Mouse (Mus musculus) heart, embryonic 12.5 days (tissue): Measurements from ENCODE around the gene Ccl4. TPM values are rescaled to one million over a fixed set of nuclear protein-coding genes. Genes with fewer than 3 reads are reported as not detected.

ENCODE experiments used
- ATAC-seq: fragments of 200-750 bp; cut with Nextera tagmentation; 2 replicates; pipeline ENCODE4 v1.8.0; 2017; ENCODE audit warnings: moderate TSS enrichment, moderate library complexity; ENCODE audit not compliant: insufficient number of reproducible peaks, low FRiP score
- H3K27ac ChIP-seq: fragments of 300-500 bp; sonication (generic); 2 replicates; pipeline ENCODE4 v1.5.1; 2016; ENCODE audit warnings: mild to moderate bottlenecking, moderate library complexity; ENCODE audit not compliant: poor library complexity, severe bottlenecking
- H3K27me3 ChIP-seq: fragments of 300-500 bp; sonication (generic); replicated peaks from 2 replicates; pipeline ENCODE4 v1.6.1; 2016; ENCODE audit warnings: mild to moderate bottlenecking, moderate library complexity
- H3K36me3 ChIP-seq: fragments of 300-500 bp; sonication (generic); 2 replicates; pipeline ENCODE4 v1.6.1; 2016; ENCODE audit warnings: mild to moderate bottlenecking, moderate library complexity
- H3K4me1 ChIP-seq: fragments of 300-500 bp; sonication (generic); replicated peaks from 2 replicates; pipeline ENCODE4 v1.6.1; 2016; ENCODE audit warnings: mild to moderate bottlenecking
- H3K4me2 ChIP-seq: fragments of 300-500 bp; sonication (generic); 2 replicates; pipeline ENCODE4 v1.6.1; 2016; ENCODE audit warnings: mild to moderate bottlenecking, moderate library complexity
- H3K4me3 ChIP-seq: fragments of 300-500 bp; sonication (generic); 2 replicates; pipeline ENCODE4 v1.5.1; 2016; ENCODE audit warnings: mild to moderate bottlenecking
- H3K9ac ChIP-seq: fragments of 300-500 bp; sonication (generic); 2 replicates; pipeline ENCODE4 v1.6.1; 2016; ENCODE audit warnings: mild to moderate bottlenecking, moderate library complexity
- H3K9me3 ChIP-seq: fragments of 300-500 bp; sonication (generic); replicated peaks from 2 replicates; pipeline ENCODE4 v1.6.1; 2016; ENCODE audit warnings: mild to moderate bottlenecking, moderate library complexity
- WGBS: fragments of 180-500 bp; shearing (Covaris S2); methylation state at CpG from one replicate; pipeline ENCODE4 v1.1.7; 2016; 5-methylcytosine and 5-hydroxymethylcytosine counted together
- polyA plus RNA-seq: library from polyadenylated mRNA; unstranded; fragments of >200 nt; fragmentation: Nextera tagmentation; extraction: Ambion mirVana; gene quantifications from 2 replicates; pipeline ENCODE4 v1.2.1, GENCODE M21; 2016

The Ccl4 gene
- polyA plus RNA-seq, 1 experiment from 2014 or later: 0.37 TPM

DNA sequence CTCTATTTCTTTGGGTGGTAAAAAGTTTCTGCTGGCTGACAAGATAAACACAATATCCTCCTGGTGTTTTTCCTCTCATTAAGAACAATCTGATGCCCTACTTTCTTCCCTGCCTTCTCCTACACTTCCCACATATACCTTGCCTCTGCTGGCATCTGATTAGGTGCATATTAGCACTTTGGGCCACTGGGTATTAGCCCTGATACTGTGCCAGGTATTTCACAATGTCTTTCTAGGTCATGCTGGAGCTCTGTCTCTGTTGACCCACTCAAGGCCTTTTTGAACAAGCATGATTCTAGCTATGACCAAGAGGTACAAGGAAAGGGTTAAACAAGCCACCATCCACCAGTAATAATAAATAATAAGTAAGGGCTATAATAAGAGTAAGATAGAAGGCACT is 9.4 kb downstream of the Ccl4 start:
- H3K9me3 ChIP-seq: no peaks in the 10 kb centered on the region
- no peak overlapping the region for H3K27ac ChIP-seq
- no peak for ATAC-seq
- 0 out of 2 replicates have a peak, but pooled peaks cover 7% of the 10 kb centered on the region for H3K27me3 ChIP-seq
- H3K4me2 ChIP-seq: no peak overlapping the region
- H3K36me3 ChIP-seq: no peaks in the 10 kb centered on the region
- H3K4me1 ChIP-seq: no peaks in the 10 kb centered on the region
- H3K4me3 ChIP-seq: no peak overlapping the region
- H3K9ac ChIP-seq: no peak overlapping the region

DNA sequence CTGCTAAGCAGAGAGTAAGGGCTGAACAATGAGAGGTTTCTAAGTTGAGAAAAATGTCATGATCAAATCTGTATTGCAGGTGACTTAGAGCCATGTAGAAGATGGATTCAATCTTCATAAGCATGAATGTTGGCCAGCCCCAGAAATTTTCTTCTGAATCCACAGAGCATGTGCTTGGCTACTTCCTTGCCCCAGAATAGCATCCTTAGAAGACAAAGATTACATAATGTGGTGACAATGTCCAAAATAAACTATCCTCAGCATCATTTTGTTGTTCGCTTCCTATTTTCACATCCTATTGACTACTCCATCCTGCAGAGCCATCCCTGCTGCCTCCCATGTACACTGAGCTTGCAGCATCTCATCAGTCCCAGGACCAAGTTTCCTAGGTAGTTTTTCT is 13.3 kb downstream of the Ccl4 start:
- no peak overlapping the region for H3K4me3 ChIP-seq
- H3K27me3 ChIP-seq: 0 out of 2 replicates have a peak, but pooled peaks cover 7% of the 10 kb centered on the region
- H3K9ac ChIP-seq: no peak overlapping the region
- H3K4me1 ChIP-seq: no peaks in the 10 kb centered on the region
- no peak overlapping the region for H3K4me2 ChIP-seq
- no peak for ATAC-seq
- no peak overlapping the region for H3K27ac ChIP-seq
- WGBS: 72% methylated on average over 1 of the region's 1 CpGs
- no peaks in the 10 kb centered on the region for H3K36me3 ChIP-seq
- no peaks in the 10 kb centered on the region for H3K9me3 ChIP-seq

DNA sequence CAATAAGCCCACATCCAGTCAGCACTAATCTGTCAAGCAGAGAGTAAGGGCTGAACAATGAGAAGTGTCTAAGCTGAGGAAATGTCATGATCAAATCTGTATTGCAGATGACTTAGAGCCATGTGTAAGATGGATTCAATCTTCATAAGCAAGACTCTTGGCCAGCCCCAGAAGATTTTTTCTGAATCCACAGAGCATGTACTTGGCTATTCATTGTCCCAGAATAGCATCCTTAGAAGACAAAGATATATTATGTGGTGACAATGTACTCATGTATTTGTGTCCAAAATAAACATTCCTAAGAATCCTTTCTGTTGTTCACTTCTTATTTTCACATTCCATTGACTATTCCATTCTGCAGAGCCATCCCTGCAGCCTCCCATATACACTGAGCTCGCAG is 27.5 kb downstream of the Ccl4 start:
- Histone ChIP-seq H3K27ac (no peak overlapping the region), H3K9me3 (no peaks in the 10 kb centered on the region), H3K27me3 (0 out of 2 replicates have a peak, but pooled peaks cover 6% of the 10 kb centered on the region), H3K4me3 (no peak overlapping the region), H3K4me1 (no peaks in the 10 kb centered on the region), H3K9ac (no peak overlapping the region), H3K36me3 (no peaks in the 10 kb centered on the region), H3K4me2 (no peak overlapping the region)
- WGBS: 82% methylated on average over 1 of the region's 1 CpGs
- no peak for ATAC-seq

DNA sequence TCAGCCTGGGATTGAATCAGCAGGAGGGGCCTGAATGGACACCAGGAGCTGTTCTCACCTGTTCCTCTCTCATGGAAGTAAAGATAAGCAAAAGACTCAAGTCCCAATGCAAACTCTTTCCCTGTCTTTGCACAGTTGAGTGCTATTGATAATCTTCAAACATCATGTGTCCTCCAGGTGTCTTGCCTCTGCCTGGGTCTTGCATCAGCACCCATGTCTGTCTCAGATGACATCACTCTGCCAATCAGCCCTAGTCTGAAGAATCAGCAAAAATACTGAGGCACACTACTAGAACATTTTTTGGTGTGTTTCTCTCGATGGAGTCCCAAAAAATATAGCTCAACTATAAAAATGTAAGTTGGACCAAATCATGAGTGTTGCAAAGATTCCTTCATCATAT is 29.6 kb downstream of the Ccl4 start:
- H3K9ac ChIP-seq: no peak overlapping the region
- no peak for ATAC-seq
- H3K4me3 ChIP-seq: no peak overlapping the region
- WGBS: 48% methylated on average over 1 of the region's 1 CpGs
- no peak overlapping the region for H3K4me2 ChIP-seq
- H3K36me3 ChIP-seq: no peaks in the 10 kb centered on the region
- 0 out of 2 replicates have a peak, but pooled peaks cover 11% of the 10 kb centered on the region for H3K27me3 ChIP-seq
- H3K4me1 ChIP-seq: no peaks in the 10 kb centered on the region
- no peaks in the 10 kb centered on the region for H3K9me3 ChIP-seq
- no peak overlapping the region for H3K27ac ChIP-seq

DNA sequence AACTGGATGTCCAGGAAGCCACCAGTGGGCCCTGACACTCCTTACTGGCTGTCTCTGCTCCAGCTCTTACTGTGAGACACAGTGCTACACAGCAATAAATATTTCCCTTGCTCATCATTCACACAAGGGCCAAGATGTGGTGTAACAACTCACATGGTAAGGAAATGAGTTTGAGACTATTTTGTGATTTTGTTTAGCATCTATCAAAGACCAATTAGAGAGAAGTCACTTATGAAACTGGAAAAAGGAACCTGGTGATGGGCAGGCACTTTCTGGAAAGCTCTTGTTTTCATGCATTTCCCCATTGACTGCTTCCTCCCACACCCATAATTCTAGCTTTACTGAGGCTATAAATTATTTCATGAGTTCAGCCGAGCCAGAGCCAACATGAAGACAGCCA is 41.3 kb downstream of the Ccl4 start, which contains the start of gene Wfdc17:
Gene Wfdc17, plus strand, starts transcription at position 287 of the 400 bp plus-strand sequence.
- Histone ChIP-seq H3K36me3 (no peaks in the 10 kb centered on the region), H3K27me3 (no peaks in the 10 kb centered on the region; the same call in 1 of the 2 replicates), H3K9me3 (no peaks in the 10 kb centered on the region), H3K4me2 (no peak within 1 kb of the TSS), H3K4me1 (no peaks in the 10 kb centered on the region), H3K9ac (no peak within 1 kb of the TSS), H3K27ac (no peak within 1 kb of the TSS), H3K4me3 (no peak within 1 kb of the TSS)
- WGBS: 59% methylated on average over 1 of the region's 1 CpGs
- ATAC-seq: no peak

DNA sequence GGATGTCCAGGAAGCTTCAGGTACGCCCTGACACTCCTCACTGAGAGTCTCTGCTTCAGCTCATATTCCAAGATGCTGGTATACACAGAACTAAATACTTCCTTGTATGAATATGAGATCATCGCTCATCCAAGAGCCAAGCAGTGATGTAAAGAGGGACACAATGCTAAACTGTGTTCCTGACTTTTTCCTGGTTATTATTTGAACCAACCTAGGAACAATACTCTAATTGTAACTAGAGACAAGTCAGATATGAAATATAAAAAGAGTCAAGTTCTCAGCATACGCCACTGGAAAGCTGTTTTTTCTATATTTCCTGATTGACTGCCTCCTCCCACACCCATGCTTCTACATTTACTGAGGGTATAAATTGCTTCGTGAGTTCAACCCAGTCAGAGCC is 46.3 kb downstream of the Ccl4 start, which contains the start of gene Wfdc18:
Gene Wfdc18, plus strand, starts transcription at position 301 of the 400 bp plus-strand sequence.
- Histone ChIP-seq H3K27me3 (no peaks in the 10 kb centered on the region; the same call in 1 of the 2 replicates), H3K4me1 (no peaks in the 10 kb centered on the region), H3K9me3 (no peaks in the 10 kb centered on the region), H3K4me2 (no peak within 1 kb of the TSS), H3K36me3 (no peaks in the 10 kb centered on the region), H3K9ac (no peak within 1 kb of the TSS), H3K4me3 (no peak within 1 kb of the TSS), H3K27ac (no peak within 1 kb of the TSS)
- WGBS: 70% methylated on average over 4 of the region's 4 CpGs
- no peak for ATAC-seq

DNA sequence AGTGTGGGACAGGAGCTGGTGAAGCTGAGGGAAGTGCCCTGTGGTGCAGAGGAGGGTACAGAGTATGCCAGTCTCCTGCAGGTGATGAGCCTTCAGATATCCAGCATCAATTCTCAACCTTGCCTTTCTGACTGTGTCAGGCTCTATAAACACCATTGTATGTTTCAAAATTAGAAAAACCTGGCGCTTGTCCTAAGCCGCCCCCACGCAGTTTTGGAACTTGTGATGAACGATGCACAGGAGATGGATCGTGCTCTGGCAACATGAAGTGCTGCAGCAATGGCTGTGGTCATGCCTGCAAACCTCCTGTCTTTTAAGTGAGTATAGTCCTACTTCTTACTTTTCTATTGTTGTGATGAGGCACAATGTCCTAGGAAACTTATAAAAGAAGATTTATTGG is 47.3 kb downstream of the Ccl4 start:
- 79% methylated on average over 5 of the region's 5 CpGs for WGBS
- H3K27ac ChIP-seq: no peak overlapping the region
- H3K9ac ChIP-seq: no peak overlapping the region
- no peaks in the 10 kb centered on the region for H3K4me1 ChIP-seq
- H3K36me3 ChIP-seq: no peaks in the 10 kb centered on the region
- ATAC-seq: no peak
- H3K27me3 ChIP-seq: no peaks in the 10 kb centered on the region; the same call in 1 of the 2 replicates
- H3K4me2 ChIP-seq: no peak overlapping the region
- H3K4me3 ChIP-seq: no peak overlapping the region
- H3K9me3 ChIP-seq: no peaks in the 10 kb centered on the region

DNA sequence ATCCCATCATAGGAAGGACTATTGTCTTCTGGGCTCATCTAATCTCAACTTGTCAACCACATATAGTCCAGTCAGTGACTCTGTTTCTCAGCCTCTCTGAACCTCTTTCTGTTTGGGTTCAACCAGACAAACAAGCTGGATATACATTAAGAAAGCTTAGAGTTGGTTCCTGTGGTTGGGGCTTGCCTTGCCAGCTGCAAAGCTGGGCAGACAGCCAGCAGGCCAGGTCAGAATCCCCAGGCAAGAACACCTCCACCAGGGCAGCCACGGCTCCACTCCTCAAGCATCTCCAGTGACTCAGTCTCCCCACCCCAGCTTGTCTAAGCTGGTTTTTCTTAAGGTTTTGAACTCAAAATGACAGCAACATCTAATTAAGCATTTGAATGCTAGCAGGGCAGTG is 50.3 kb downstream of the Ccl4 start:
- ATAC-seq: no peak
- no peak overlapping the region for H3K9ac ChIP-seq
- no peak overlapping the region for H3K27ac ChIP-seq
- no peaks in the 10 kb centered on the region for H3K36me3 ChIP-seq
- no peaks in the 10 kb centered on the region for H3K9me3 ChIP-seq
- WGBS: 89% methylated on average over 1 of the region's 1 CpGs
- H3K4me3 ChIP-seq: no peak overlapping the region
- no peaks in the 10 kb centered on the region for H3K4me1 ChIP-seq
- no peaks in the 10 kb centered on the region; the same call in 1 of the 2 replicates for H3K27me3 ChIP-seq
- H3K4me2 ChIP-seq: no peak overlapping the region

DNA sequence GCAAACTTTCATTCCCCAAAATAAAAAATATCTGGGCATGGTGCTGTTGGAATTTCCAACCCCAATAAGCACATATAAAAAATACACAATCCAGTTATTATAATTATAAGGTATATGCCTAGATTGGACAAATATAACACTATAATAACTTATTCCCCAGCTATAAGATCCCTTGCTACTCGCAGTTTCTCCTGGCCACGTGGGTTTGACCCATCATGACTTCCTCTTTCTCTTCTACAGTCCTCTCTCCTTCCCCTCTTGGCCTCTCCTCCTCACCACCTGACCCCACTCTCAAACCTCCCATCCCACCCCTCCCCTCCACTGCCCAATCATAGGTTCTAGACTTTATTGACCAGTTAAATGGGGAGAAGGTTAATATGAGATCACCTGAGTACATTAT is 51.5 kb downstream of the Ccl4 start:
- 74% methylated on average over 2 of the region's 2 CpGs for WGBS
- no peak overlapping the region for H3K4me2 ChIP-seq
- no peak overlapping the region for H3K4me3 ChIP-seq

More for the DNA sequence above, 51.5 kb downstream of the Ccl4 start:
- Histone ChIP-seq H3K4me1 (no peaks in the 10 kb centered on the region), H3K36me3 (no peaks in the 10 kb centered on the region), H3K9ac (no peak overlapping the region), H3K27ac (no peak overlapping the region), H3K27me3 (no peaks in the 10 kb centered on the region), H3K9me3 (no peaks in the 10 kb centered on the region)
- no peak for ATAC-seq

Other genes with a start within 250 kb of the Ccl4 start
- gene Gas2l2, start 233.1 kb upstream of the Ccl4 start, polyA plus RNA-seq: 0.32 TPM in 1 of 2 replicates, not detected in the other
- gene 1700020L24Rik, start 224.9 kb upstream of the Ccl4 start, polyA plus RNA-seq: 1.4 and 1.6 TPM in 2 replicates
- 3.4 and 3.5 TPM in 2 replicates for gene Mmp28, start 199.5 kb upstream of the Ccl4 start, polyA plus RNA-seq
- 12.1 and 12.9 TPM in 2 replicates for gene Taf15, start 189.5 kb upstream of the Ccl4 start, polyA plus RNA-seq
- gene Heatr9, start 140.4 kb upstream of the Ccl4 start, polyA plus RNA-seq: not detected in 2 replicates
- 0.53 TPM in 1 of 2 replicates, not detected in the other for gene Ccl5, start 132.1 kb upstream of the Ccl4 start, polyA plus RNA-seq
- 0.66 and 1.5 TPM in 2 replicates for gene Ccl9, start 83.9 kb upstream of the Ccl4 start, polyA plus RNA-seq
- gene Ccl6, start 69.5 kb upstream of the Ccl4 start, polyA plus RNA-seq: 0.86 and 1.5 TPM in 2 replicates
- not detected in 2 replicates for gene Rpl9-ps1, start 17.0 kb upstream of the Ccl4 start, polyA plus RNA-seq
- gene Ccl3, start 13.2 kb upstream of the Ccl4 start, polyA plus RNA-seq: 0.23 and 0.44 TPM in 2 replicates
- 0.40 TPM in 1 of 2 replicates, not detected in the other for gene Wfdc17, start 41.4 kb downstream of the Ccl4 start, polyA plus RNA-seq
- gene Wfdc18, start 46.4 kb downstream of the Ccl4 start, polyA plus RNA-seq: 1.9 and 2.0 TPM in 2 replicates
- gene Wfdc21, start 84.4 kb downstream of the Ccl4 start, polyA plus RNA-seq: not detected in 2 replicates
- 13.4 and 15.0 TPM in 2 replicates for gene Heatr6, start 91.1 kb downstream of the Ccl4 start, polyA plus RNA-seq
- 0.09 and 0.24 TPM in 2 replicates for gene Hnf1b, start 187.5 kb downstream of the Ccl4 start, polyA plus RNA-seq